14 mouse cellular contexts compared by ENCODE assay signal in genomic region chr3:101592281-101593265, GRCm38 (mm10). TPM values are rescaled to one million over a fixed set of nuclear protein-coding genes. Genes with fewer than 3 reads are reported as not detected.
DNase-seq lines count a peak whose midpoint lies in the region; ATAC-seq lines count a peak whose summit lies in the region.
"Had no signal": no experiment of that assay in that cellular context is flagged by ENCODE, and none has a peak within 500 bp of the region (broad histone marks: within the 10 kb centered on the region; RNA-seq: fewer than 3 reads in every experiment).

No protein-coding gene starts in this region.

- H3K9me3 ChIP-seq in forebrain, embryonic 14.5 days (replicated peaks; ENCODE audit: control insufficient read depth, low read length): no peaks in the 10 kb centered on the region
- no peaks in the 10 kb centered on the region for H3K9me3 ChIP-seq in forebrain, embryonic 12.5 days
- H3K9me3 ChIP-seq in kidney, embryonic 16.5 days (ENCODE audit: low read length): no peaks in the 10 kb centered on the region
- no peaks in the 10 kb centered on the region for H3K9me3 ChIP-seq in kidney, embryonic 15.5 days (replicated peaks)
- no peaks in the 10 kb centered on the region for H3K9me3 ChIP-seq in hindbrain, embryonic 14.5 days (ENCODE audit: control insufficient read depth, low read length)
- H3K9me3 ChIP-seq in midbrain, embryonic 16.5 days (replicated peaks; ENCODE audit: control insufficient read depth, low read length, poor library complexity, severe bottlenecking): no peaks in the 10 kb centered on the region
- H3K9me3 ChIP-seq: embryonic facial prominence, embryonic 12.5 days had no signal

- no peaks in the 10 kb centered on the region for H3K27me3 ChIP-seq in forebrain, embryonic 14.5 days (replicated peaks; ENCODE audit: control insufficient read depth, insufficient read depth, low read length)
- no peaks in the 10 kb centered on the region for H3K27me3 ChIP-seq in forebrain, embryonic 12.5 days
- H3K27me3 ChIP-seq in kidney, embryonic 16.5 days (ENCODE audit: insufficient read depth, low read length): no peaks in the 10 kb centered on the region
- H3K27me3 ChIP-seq in kidney, embryonic 15.5 days: no peaks in the 10 kb centered on the region
- no peaks in the 10 kb centered on the region for H3K27me3 ChIP-seq in hindbrain, embryonic 14.5 days (ENCODE audit: control insufficient read depth, insufficient read depth, low read length)
- no peaks in the 10 kb centered on the region for H3K27me3 ChIP-seq in midbrain, embryonic 16.5 days (ENCODE audit: control insufficient read depth, insufficient read depth, low read depth, low read length)
- H3K27me3 ChIP-seq: embryonic facial prominence, embryonic 12.5 days had no signal

- no peak overlapping the region for H3K9ac ChIP-seq in forebrain, embryonic 14.5 days (ENCODE audit: low read length)
- no peak overlapping the region for H3K9ac ChIP-seq in forebrain, embryonic 12.5 days
- H3K9ac ChIP-seq in kidney, embryonic 16.5 days (replicated peaks; ENCODE audit: low read length): no peak overlapping the region
- no peak overlapping the region for H3K9ac ChIP-seq in kidney, embryonic 15.5 days
- H3K9ac ChIP-seq in hindbrain, embryonic 14.5 days: no peak overlapping the region
- no peak overlapping the region for H3K9ac ChIP-seq in midbrain, embryonic 16.5 days (ENCODE audit: low read depth, low read length)
- H3K9ac ChIP-seq: embryonic facial prominence, embryonic 12.5 days; liver, embryonic 14.5 days had no signal

- H3K36me3 ChIP-seq in forebrain, embryonic 14.5 days (ENCODE audit: control insufficient read depth, insufficient read depth, low read length): peaks cover 66% of the 10 kb centered on the region
- peaks cover 70% of the 10 kb centered on the region for H3K36me3 ChIP-seq in forebrain, embryonic 12.5 days (replicated peaks)
- H3K36me3 ChIP-seq in kidney, embryonic 16.5 days (ENCODE audit: insufficient read depth, low read length): peaks cover 73% of the 10 kb centered on the region
- peaks cover 83% of the 10 kb centered on the region for H3K36me3 ChIP-seq in kidney, embryonic 15.5 days
- peaks cover 74% of the 10 kb centered on the region for H3K36me3 ChIP-seq in hindbrain, embryonic 14.5 days (replicated peaks; ENCODE audit: control insufficient read depth, insufficient read depth)
- H3K36me3 ChIP-seq in midbrain, embryonic 16.5 days (ENCODE audit: control insufficient read depth, insufficient read depth, low read length): peaks cover 33% of the 10 kb centered on the region

- peaks cover 15% of the 10 kb centered on the region for H3K4me1 ChIP-seq in forebrain, embryonic 14.5 days (ENCODE audit: control insufficient read depth, insufficient read depth, low read length)
- H3K4me1 ChIP-seq in forebrain, embryonic 12.5 days: peaks cover 29% of the 10 kb centered on the region
- H3K4me1 ChIP-seq in kidney, embryonic 16.5 days (ENCODE audit: insufficient read depth, low read length): peaks cover 18% of the 10 kb centered on the region
- peaks cover 24% of the 10 kb centered on the region for H3K4me1 ChIP-seq in kidney, embryonic 15.5 days
- H3K4me1 ChIP-seq in hindbrain, embryonic 14.5 days (replicated peaks; ENCODE audit: control insufficient read depth, insufficient read depth, low read length): peaks cover 23% of the 10 kb centered on the region
- H3K4me1 ChIP-seq in midbrain, embryonic 16.5 days (ENCODE audit: control insufficient read depth, insufficient read depth, low read length): peaks cover 9% of the 10 kb centered on the region

- H3K4me2 ChIP-seq in forebrain, embryonic 14.5 days (ENCODE audit: low read length): no peak overlapping the region
- H3K4me2 ChIP-seq in forebrain, embryonic 12.5 days: no peak overlapping the region
- H3K4me2 ChIP-seq in kidney, embryonic 16.5 days (replicated peaks; ENCODE audit: low read depth, low read length): no peak overlapping the region
- H3K4me2 ChIP-seq in kidney, embryonic 15.5 days: no peak overlapping the region
- no peak overlapping the region for H3K4me2 ChIP-seq in hindbrain, embryonic 14.5 days (replicated peaks)
- H3K4me2 ChIP-seq in midbrain, embryonic 16.5 days (ENCODE audit: low read length): no peak overlapping the region
- H3K4me2 ChIP-seq: embryonic facial prominence, embryonic 12.5 days had no signal

- WGBS in forebrain, embryonic 14.5 days: 72% methylated on average over 21 of the region's 21 CpGs
- WGBS in forebrain, embryonic 12.5 days: 83% methylated on average over 21 of the region's 21 CpGs
- WGBS in kidney, embryonic 16.5 days: 77% methylated on average over 21 of the region's 21 CpGs
- 76% methylated on average over 21 of the region's 21 CpGs for WGBS in kidney, embryonic 15.5 days
- WGBS in hindbrain, embryonic 14.5 days: 72% methylated on average over 21 of the region's 21 CpGs
- WGBS in midbrain, embryonic 16.5 days: 59% methylated on average over 21 of the region's 21 CpGs

- peak overlapping the region; percentile 48; the same call in 1 of the 2 replicates for H3K27ac ChIP-seq in forebrain, embryonic 14.5 days (ENCODE audit: low read depth, low read length)
- H3K27ac ChIP-seq in forebrain, embryonic 12.5 days: no peak overlapping the region
- peak overlapping the region; percentile 20; the same call in 1 of the 2 replicates for H3K27ac ChIP-seq in kidney, embryonic 16.5 days (ENCODE audit: low read length)
- no peak overlapping the region for H3K27ac ChIP-seq in kidney, embryonic 15.5 days
- peak overlapping the region; percentile 40; the same call in 1 of the 2 replicates for H3K27ac ChIP-seq in hindbrain, embryonic 14.5 days
- no peak overlapping the region for H3K27ac ChIP-seq in midbrain, embryonic 16.5 days (ENCODE audit: low read length)
- H3K27ac ChIP-seq: embryonic facial prominence, embryonic 12.5 days; left cerebral cortex, adult 2 months; liver, embryonic 14.5 days had no signal

- no peak overlapping the region for H3K4me3 ChIP-seq in forebrain, embryonic 14.5 days (ENCODE audit: low read depth, low read length)
- no peak overlapping the region for H3K4me3 ChIP-seq in forebrain, embryonic 12.5 days (replicated peaks)
- H3K4me3 ChIP-seq in kidney, embryonic 16.5 days (ENCODE audit: low read length): no peak overlapping the region
- no peak overlapping the region for H3K4me3 ChIP-seq in kidney, embryonic 15.5 days (replicated peaks)
- no peak overlapping the region for H3K4me3 ChIP-seq in hindbrain, embryonic 14.5 days (replicated peaks; ENCODE audit: low read length)
- no peak overlapping the region for H3K4me3 ChIP-seq in midbrain, embryonic 16.5 days (ENCODE audit: low read depth, low read length)
- H3K4me3 ChIP-seq: embryonic facial prominence, embryonic 12.5 days; left cerebral cortex, adult 2 months had no signal

- peak; percentile 62 for ATAC-seq in forebrain, embryonic 14.5 days
- no peak for ATAC-seq in forebrain, embryonic 12.5 days (ENCODE audit: low FRiP score)
- no peak for ATAC-seq in kidney, embryonic 16.5 days (ENCODE audit: low FRiP score, low TSS enrichment)
- ATAC-seq in kidney, embryonic 15.5 days (replicated peaks; ENCODE audit: low FRiP score): no peak
- no peak for ATAC-seq in hindbrain, embryonic 14.5 days (ENCODE audit: low FRiP score)
- peak; percentile 47; the same call in 1 of the 2 replicates for ATAC-seq in midbrain, embryonic 16.5 days

- DNase-seq in forebrain, embryonic 14.5 days (ENCODE audit: low spot score): no peak
- no peak for DNase-seq in hindbrain, embryonic 14.5 days (ENCODE audit: low spot score)
- no peak for DNase-seq in layer of hippocampus, adult 9-10 months (ENCODE audit: low spot score)
- no peak for DNase-seq in lung, postnatal 10 days
- DNase-seq: cerebellum, postnatal 14 days; right cerebral cortex, adult 18-20 months; thymus, postnatal 14 days had no signal

RNA-seq across cellular contexts. Expression of gene Atp1a1, which starts 11.9 kb away (rescaled TPM):
- polyA plus RNA-seq in forebrain, embryonic 14.5 days (2014; fragmentation: Nextera tagmentation; extraction: Ambion mirVana): 50.8 and 64.9 TPM in 2 replicates
- polyA plus RNA-seq in forebrain, embryonic 12.5 days (2016; fragmentation: Nextera tagmentation; extraction: Ambion mirVana): 45.0 and 51.5 TPM in 2 replicates
- 362 and 426 TPM in 2 replicates for polyA plus RNA-seq in kidney, embryonic 16.5 days (2015; fragmentation: Nextera tagmentation; extraction: Ambion mirVana)
- polyA plus RNA-seq in kidney, embryonic 15.5 days (2015; fragmentation: Nextera tagmentation; extraction: Ambion mirVana): 220 and 247 TPM in 2 replicates
- polyA plus RNA-seq in hindbrain, embryonic 14.5 days (2014; fragmentation: Nextera tagmentation; extraction: Ambion mirVana): 105 and 112 TPM in 2 replicates
- 58.4 and 61.3 TPM in 2 replicates for polyA plus RNA-seq in midbrain, embryonic 16.5 days (2015; fragmentation: Nextera tagmentation; extraction: Ambion mirVana)

Comparison
In these comparisons a context has a peak if more than half of its experiments do, and no peak if none do; other contexts are left out.
1. ATAC-seq: peak in forebrain, embryonic 14.5 days (single experiment) and midbrain, embryonic 16.5 days (single experiment); none in forebrain, embryonic 12.5 days (single experiment), kidney, embryonic 16.5 days (single experiment), kidney, embryonic 15.5 days (single experiment) and hindbrain, embryonic 14.5 days (single experiment).
2. H3K27ac ChIP-seq: peak in forebrain, embryonic 14.5 days (single experiment), kidney, embryonic 16.5 days (single experiment) and hindbrain, embryonic 14.5 days (single experiment); none in forebrain, embryonic 12.5 days (single experiment), kidney, embryonic 15.5 days (single experiment) and midbrain, embryonic 16.5 days (single experiment).